Mouse (Mus musculus): Measurements from ENCODE around the gene Rnf215. TPM values are rescaled to one million over a fixed set of nuclear protein-coding genes. Genes with fewer than 3 reads are reported as not detected.
"Not testable (repeated sequence)": the region's sequence is repeated elsewhere in the genome, so short reads cannot be mapped to it uniquely, and the experiment has no call there.

The Rnf215 gene
- polyA plus RNA-seq, 1 experiment from 2014 or later = 19.6 TPM

DNA sequence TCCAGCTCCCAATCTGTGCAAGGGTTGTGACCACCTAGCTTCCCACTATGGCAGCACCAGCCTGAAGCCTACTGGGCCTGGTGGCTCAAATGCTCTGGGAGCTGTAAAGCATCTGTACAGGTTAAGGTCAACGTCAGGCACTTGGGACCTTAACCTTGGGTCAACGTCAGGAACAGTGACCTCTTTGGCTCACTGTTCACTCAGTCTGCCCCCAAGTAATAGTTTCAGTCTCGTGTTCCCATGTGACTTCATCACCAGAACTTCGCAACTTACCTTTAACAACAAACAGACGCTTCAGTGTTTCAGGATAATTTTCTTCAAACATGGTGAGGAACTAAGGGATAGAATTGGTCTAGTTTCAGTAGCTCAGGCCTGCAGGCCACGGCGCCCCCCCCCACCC lies 26.3 kb upstream of the Rnf215 start:
- ATAC-seq (ENCODE audit: low FRiP score, low TSS enrichment) (no peak), DNase-seq (ENCODE audit: low spot score) (no peak)
- no peaks in the 10 kb centered on the region for H3K4me1 ChIP-seq (replicated peaks; ENCODE audit: control insufficient read depth, insufficient read depth)
- WGBS = 78% methylated on average over 7 of the region's 7 CpGs
- TF ChIP-seq CTCF (IDR thresholded peaks at IDR 0.05; ENCODE audit: low read depth) = no peak
- TF ChIP-seq EP300 (optimal IDR thresholded peaks at IDR 0.05) = no peak
- no peaks in the 10 kb centered on the region for H3K9me3 ChIP-seq (ENCODE audit: control insufficient read depth, low read length)
- no peaks in the 10 kb centered on the region for H3K27me3 ChIP-seq (ENCODE audit: control insufficient read depth, insufficient read depth, low read length)
- no peak overlapping the region for H3K27ac ChIP-seq (replicated peaks)
- H3K4me2 ChIP-seq (replicated peaks; ENCODE audit: low read depth) = no peak overlapping the region
- no peaks in the 10 kb centered on the region for H3K36me3 ChIP-seq (ENCODE audit: control insufficient read depth, insufficient read depth, low read length)
- H3K9ac ChIP-seq (ENCODE audit: low read length) = no peak overlapping the region
- no peak overlapping the region for H3K4me3 ChIP-seq (ENCODE audit: low read depth, low read length)

DNA sequence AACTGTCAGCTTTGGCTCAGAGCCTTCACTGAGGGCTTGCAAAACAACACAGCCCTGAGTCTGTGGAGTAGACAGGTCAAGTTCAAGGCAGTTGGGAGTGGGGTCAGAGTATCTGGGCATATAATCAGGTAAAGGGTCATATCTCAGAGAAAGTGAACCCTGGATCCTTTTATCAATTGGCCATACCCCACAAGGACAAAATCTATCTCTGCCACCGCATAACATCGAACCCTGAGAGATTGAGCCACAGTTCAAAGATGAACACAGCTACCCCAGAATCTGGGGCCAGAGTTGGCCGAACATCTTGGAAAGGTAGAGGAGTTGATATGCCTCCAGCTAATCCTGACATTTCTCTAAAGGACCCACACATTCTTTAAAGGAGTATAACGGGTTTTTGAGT lies 23.0 kb upstream of the Rnf215 start:
- no peaks in the 10 kb centered on the region for H3K27me3 ChIP-seq (ENCODE audit: control insufficient read depth, insufficient read depth, low read length)
- H3K36me3 ChIP-seq (ENCODE audit: control insufficient read depth, insufficient read depth, low read length) = no peaks in the 10 kb centered on the region
- WGBS = 88% methylated on average over 4 of the region's 4 CpGs
- no peak for ATAC-seq (ENCODE audit: low FRiP score, low TSS enrichment)
- H3K4me2 ChIP-seq (replicated peaks; ENCODE audit: low read depth) = no peak overlapping the region
- no peak for TF ChIP-seq EP300 (optimal IDR thresholded peaks at IDR 0.05)
- TF ChIP-seq CTCF (IDR thresholded peaks at IDR 0.05; ENCODE audit: low read depth) = no peak
- no peaks in the 10 kb centered on the region for H3K9me3 ChIP-seq (ENCODE audit: control insufficient read depth, low read length)
- H3K9ac ChIP-seq (ENCODE audit: low read length) = no peak overlapping the region
- H3K4me1 ChIP-seq (replicated peaks; ENCODE audit: control insufficient read depth, insufficient read depth) = no peaks in the 10 kb centered on the region
- DNase-seq (ENCODE audit: low spot score) = no peak
- no peak overlapping the region for H3K27ac ChIP-seq (replicated peaks)
- H3K4me3 ChIP-seq (ENCODE audit: low read depth, low read length) = no peak overlapping the region

DNA sequence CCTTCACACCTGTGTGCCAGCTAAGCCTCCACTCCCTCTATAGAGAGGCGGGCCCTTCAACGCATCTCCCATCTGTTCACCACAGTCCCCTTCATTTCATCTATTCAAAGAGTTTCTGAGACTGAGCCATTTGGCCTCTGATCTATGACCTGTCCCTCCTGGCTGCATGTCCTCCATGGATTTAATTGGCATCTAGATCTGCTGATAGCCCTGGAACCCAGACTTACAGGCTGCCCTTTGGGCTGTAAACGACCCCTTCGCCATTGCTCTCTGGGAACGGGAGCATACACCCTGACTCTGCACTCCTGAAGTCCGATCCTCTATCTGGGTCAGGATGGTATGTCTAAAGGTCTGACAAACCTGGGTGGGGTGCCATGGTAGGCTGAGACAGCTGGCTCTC lies 22.1 kb upstream of the Rnf215 start:
- Histone ChIP-seq H3K9me3 (ENCODE audit: control insufficient read depth, low read length) (no peaks in the 10 kb centered on the region), H3K4me2 (replicated peaks; ENCODE audit: low read depth) (no peak overlapping the region), H3K4me1 (replicated peaks; ENCODE audit: control insufficient read depth, insufficient read depth) (no peaks in the 10 kb centered on the region), H3K9ac (ENCODE audit: low read length) (no peak overlapping the region), H3K36me3 (ENCODE audit: control insufficient read depth, insufficient read depth, low read length) (no peaks in the 10 kb centered on the region), H3K27ac (replicated peaks) (no peak overlapping the region), H3K27me3 (ENCODE audit: control insufficient read depth, insufficient read depth, low read length) (no peaks in the 10 kb centered on the region), H3K4me3 (ENCODE audit: low read depth, low read length) (no peak overlapping the region)
- ATAC-seq (ENCODE audit: low FRiP score, low TSS enrichment) (no peak), DNase-seq (ENCODE audit: low spot score) (no peak)
- TF ChIP-seq CTCF (IDR thresholded peaks at IDR 0.05; ENCODE audit: low read depth) = no peak
- no peak for TF ChIP-seq EP300 (optimal IDR thresholded peaks at IDR 0.05)
- WGBS = 73% methylated on average over 6 of the region's 6 CpGs

DNA sequence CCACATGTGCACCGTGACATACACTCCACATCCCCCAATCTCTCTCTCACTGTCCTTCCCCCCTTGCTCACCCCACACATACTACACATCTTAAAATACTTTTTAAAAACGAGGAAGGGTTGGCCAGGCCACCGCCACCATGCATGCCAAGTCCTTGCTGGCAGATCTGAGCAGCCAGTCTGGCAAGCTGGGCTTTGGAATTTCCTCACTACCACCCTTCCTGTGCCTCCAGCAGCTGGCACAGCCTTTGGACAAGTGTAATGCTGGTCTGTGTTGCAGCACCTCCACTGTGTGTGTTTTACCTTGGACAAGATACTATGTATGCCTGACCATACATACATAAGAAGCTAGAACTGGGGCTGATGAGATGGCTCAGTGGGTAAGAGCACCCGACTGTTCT lies 21.5 kb upstream of the Rnf215 start:
- no peak for ATAC-seq (ENCODE audit: low FRiP score, low TSS enrichment)

DNA sequence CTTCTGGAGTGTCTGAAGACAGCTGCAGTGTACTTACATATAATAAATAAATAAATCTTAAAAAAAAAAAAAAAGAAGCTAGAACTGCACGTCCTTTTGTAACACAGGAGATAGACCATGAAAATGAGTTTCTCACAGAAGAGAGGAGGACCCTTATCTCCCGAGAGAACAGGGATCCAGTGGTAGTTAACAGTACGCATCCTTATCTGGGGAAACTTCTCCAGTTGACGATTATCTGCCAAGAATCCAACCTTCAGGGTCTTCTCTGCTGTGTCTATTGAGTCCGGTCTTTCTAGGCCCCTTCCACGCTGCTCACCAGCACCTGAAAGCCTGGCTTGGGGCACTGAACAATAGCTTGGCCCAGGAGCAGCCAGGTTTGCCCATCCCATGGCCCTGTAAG lies 21.0 kb upstream of the Rnf215 start:
- Histone ChIP-seq H3K27me3 (ENCODE audit: control insufficient read depth, insufficient read depth, low read length) (no peaks in the 10 kb centered on the region), H3K4me3 (ENCODE audit: low read depth, low read length) (no peak overlapping the region), H3K9ac (ENCODE audit: low read length) (no peak overlapping the region), H3K9me3 (ENCODE audit: control insufficient read depth, low read length) (no peaks in the 10 kb centered on the region), H3K4me2 (replicated peaks; ENCODE audit: low read depth) (no peak overlapping the region), H3K36me3 (ENCODE audit: control insufficient read depth, insufficient read depth, low read length) (no peaks in the 10 kb centered on the region), H3K4me1 (replicated peaks; ENCODE audit: control insufficient read depth, insufficient read depth) (no peaks in the 10 kb centered on the region), H3K27ac (replicated peaks) (no peak overlapping the region)
- no peak for ATAC-seq (ENCODE audit: low FRiP score, low TSS enrichment)
- DNase-seq (ENCODE audit: low spot score) = no peak
- WGBS = 75% methylated on average over 6 of the region's 6 CpGs
- no peak for TF ChIP-seq EP300 (optimal IDR thresholded peaks at IDR 0.05)
- no peak for TF ChIP-seq CTCF (IDR thresholded peaks at IDR 0.05; ENCODE audit: low read depth)

More for the DNA sequence above, 21.5 kb upstream of the Rnf215 start:
- no peaks in the 10 kb centered on the region for H3K27me3 ChIP-seq (ENCODE audit: control insufficient read depth, insufficient read depth, low read length)
- TF ChIP-seq EP300 (optimal IDR thresholded peaks at IDR 0.05) = no peak
- TF ChIP-seq CTCF (IDR thresholded peaks at IDR 0.05; ENCODE audit: low read depth) = no peak
- H3K9ac ChIP-seq (ENCODE audit: low read length) = no peak overlapping the region
- 89% methylated on average over 4 of the region's 4 CpGs for WGBS
- no peak overlapping the region for H3K27ac ChIP-seq (replicated peaks)
- H3K9me3 ChIP-seq (ENCODE audit: control insufficient read depth, low read length) = no peaks in the 10 kb centered on the region
- H3K36me3 ChIP-seq (ENCODE audit: control insufficient read depth, insufficient read depth, low read length) = no peaks in the 10 kb centered on the region
- no peaks in the 10 kb centered on the region for H3K4me1 ChIP-seq (replicated peaks; ENCODE audit: control insufficient read depth, insufficient read depth)
- H3K4me3 ChIP-seq (ENCODE audit: low read depth, low read length) = no peak overlapping the region
- no peak overlapping the region for H3K4me2 ChIP-seq (replicated peaks; ENCODE audit: low read depth)
- DNase-seq (ENCODE audit: low spot score) = no peak

DNA sequence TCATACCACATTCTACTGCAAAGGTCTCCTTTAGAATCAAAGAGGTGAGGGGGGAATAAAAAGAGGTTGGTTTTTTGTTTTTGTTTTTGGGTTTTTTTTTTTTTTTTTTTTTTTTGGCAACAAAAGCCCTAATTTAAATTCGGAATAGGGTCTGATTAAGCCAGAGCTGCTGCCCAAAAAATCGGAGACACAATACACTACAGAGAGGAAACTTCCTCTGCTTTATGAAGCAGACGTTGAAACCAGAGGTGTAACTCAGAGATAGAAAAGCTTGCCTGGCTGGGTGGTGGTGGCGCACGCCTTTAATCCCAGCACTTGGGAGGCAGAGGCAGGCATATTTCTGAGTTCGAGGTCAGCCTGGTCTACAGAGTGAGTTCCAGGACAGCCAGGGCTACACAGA lies 20.5 kb upstream of the Rnf215 start:
- ATAC-seq (ENCODE audit: low FRiP score, low TSS enrichment); H3K4me1 ChIP-seq (replicated peaks; ENCODE audit: control insufficient read depth, insufficient read depth); H3K9me3 ChIP-seq (ENCODE audit: control insufficient read depth, low read length); H3K27me3 ChIP-seq (ENCODE audit: control insufficient read depth, insufficient read depth, low read length); H3K4me2 ChIP-seq (replicated peaks; ENCODE audit: low read depth); H3K27ac ChIP-seq (replicated peaks); H3K4me3 ChIP-seq (ENCODE audit: low read depth, low read length); DNase-seq (ENCODE audit: low spot score); H3K36me3 ChIP-seq (ENCODE audit: control insufficient read depth, insufficient read depth, low read length); H3K9ac ChIP-seq (ENCODE audit: low read length): not testable (repeated sequence)
- WGBS = 77% methylated on average over 6 of the region's 6 CpGs

All from stomach, postnatal 0 days (tissue).